Mouse (Mus musculus): ENCODE measurements around the gene Tmem259. TPM values are rescaled to one million over a fixed set of nuclear protein-coding genes. Genes with fewer than 3 reads are reported as not detected.

Gene Tmem259
- polyA plus RNA-seq, 1 experiment from 2014 or later, result 16.0 TPM

GRCm38 (mm10) chr10:80014484-80015290 lies 30.6 kb upstream of the Tmem259 start:
- Histone ChIP-seq H3K4me3 (no peak overlapping the region), H3K9me3 (peaks cover 15% of the 10 kb centered on the region), H3K36me3 (peaks cover 12% of the 10 kb centered on the region), H3K9ac (no peak overlapping the region), H3K4me1 (peaks cover 23% of the 10 kb centered on the region), H3K4me2 (replicated peaks) (0 out of 2 replicates have a peak overlapping the region, but pooled peaks have one; percentile 1), H3K27ac (no peak overlapping the region), H3K27me3 (peaks cover 68% of the 10 kb centered on the region)
- no peak for ATAC-seq (ENCODE audit: low FRiP score, low read depth)
- WGBS, result 16% methylated on average over 28 of the region's 28 CpGs

GRCm38 (mm10) chr10:80013609-80014008 lies 29.5 kb upstream of the Tmem259 start:
- Histone ChIP-seq H3K9me3 (peaks cover 16% of the 10 kb centered on the region), H3K9ac (no peak overlapping the region), H3K27ac (no peak overlapping the region), H3K4me3 (no peak overlapping the region), H3K27me3 (peaks cover 63% of the 10 kb centered on the region), H3K36me3 (peaks cover 12% of the 10 kb centered on the region), H3K4me2 (replicated peaks) (no peak overlapping the region), H3K4me1 (peaks cover 12% of the 10 kb centered on the region; the same call in 1 of the 2 replicates)
- WGBS, result 22% methylated on average over 25 of the region's 25 CpGs
- ATAC-seq (ENCODE audit: low FRiP score, low read depth), result no peak

- no peak overlapping the region for H3K4me3 ChIP-seq
- peaks cover 12% of the 10 kb centered on the region for H3K36me3 ChIP-seq
- H3K9ac ChIP-seq, result no peak overlapping the region
- H3K4me2 ChIP-seq (replicated peaks), result no peak overlapping the region
- WGBS, result 83% methylated on average over 6 of the region's 6 CpGs
- peaks cover 16% of the 10 kb centered on the region for H3K9me3 ChIP-seq
- ATAC-seq (ENCODE audit: low FRiP score, low read depth), result no peak
- 0 out of 2 replicates have a peak, but pooled peaks cover 11% of the 10 kb centered on the region for H3K4me1 ChIP-seq
- no peak overlapping the region for H3K27ac ChIP-seq
- H3K27me3 ChIP-seq, result peaks cover 52% of the 10 kb centered on the region
Observed at GRCm38 (mm10) chr10:80011740-80012139, 27.6 kb upstream of the Tmem259 start.

- WGBS, result 89% methylated on average over 8 of the region's 8 CpGs
- H3K4me1 ChIP-seq, result peaks cover 10% of the 10 kb centered on the region
Observed at GRCm38 (mm10) chr10:80004233-80004705, 20.1 kb upstream of the Tmem259 start.

GRCm38 (mm10) chr10:80003374-80004232 lies 19.5 kb upstream of the Tmem259 start:
- Histone ChIP-seq H3K9me3 (no peaks in the 10 kb centered on the region), H3K4me3 (no peak overlapping the region), H3K27ac (no peak overlapping the region), H3K9ac (no peak overlapping the region), H3K4me1 (peaks cover 10% of the 10 kb centered on the region), H3K27me3 (peaks cover 53% of the 10 kb centered on the region), H3K36me3 (no peaks in the 10 kb centered on the region), H3K4me2 (replicated peaks) (no peak overlapping the region)
- ATAC-seq (ENCODE audit: low FRiP score, low read depth), result no peak
- WGBS, result 60% methylated on average over 9 of the region's 9 CpGs

More at GRCm38 (mm10) chr10:80004233-80004705, 20.1 kb upstream of the Tmem259 start:
- Histone ChIP-seq H3K9me3 (no peaks in the 10 kb centered on the region), H3K4me3 (no peak overlapping the region), H3K4me2 (replicated peaks) (no peak overlapping the region), H3K9ac (no peak overlapping the region), H3K27ac (no peak overlapping the region), H3K27me3 (peaks cover 47% of the 10 kb centered on the region), H3K36me3 (no peaks in the 10 kb centered on the region)
- no peak for ATAC-seq (ENCODE audit: low FRiP score, low read depth)

GRCm38 (mm10) chr10:80002829-80003228 lies 18.7 kb upstream of the Tmem259 start:
- Histone ChIP-seq H3K27me3 (peaks cover 60% of the 10 kb centered on the region), H3K27ac (no peak overlapping the region), H3K36me3 (no peaks in the 10 kb centered on the region), H3K4me2 (replicated peaks) (no peak overlapping the region), H3K9ac (no peak overlapping the region), H3K9me3 (no peaks in the 10 kb centered on the region), H3K4me3 (no peak overlapping the region), H3K4me1 (peaks cover 15% of the 10 kb centered on the region)
- 24% methylated on average over 21 of the region's 21 CpGs for WGBS
- ATAC-seq (ENCODE audit: low FRiP score, low read depth), result no peak

GRCm38 (mm10) chr10:80001945-80002344 lies 17.8 kb upstream of the Tmem259 start:
- Histone ChIP-seq H3K36me3 (no peaks in the 10 kb centered on the region), H3K27me3 (peaks cover 64% of the 10 kb centered on the region), H3K9me3 (no peaks in the 10 kb centered on the region), H3K27ac (no peak overlapping the region), H3K4me3 (no peak overlapping the region), H3K4me1 (peaks cover 23% of the 10 kb centered on the region), H3K9ac (no peak overlapping the region), H3K4me2 (replicated peaks) (no peak overlapping the region)
- 65% methylated on average over 9 of the region's 9 CpGs for WGBS
- no peak for ATAC-seq (ENCODE audit: low FRiP score, low read depth)

GRCm38 (mm10) chr10:79997819-79998218 lies 13.7 kb upstream of the Tmem259 start:
- peaks cover 31% of the 10 kb centered on the region for H3K36me3 ChIP-seq
- peak overlapping the region; percentile 79 for H3K4me2 ChIP-seq (replicated peaks)
- H3K9ac ChIP-seq, result peak overlapping the region; percentile 48
- ATAC-seq (ENCODE audit: low FRiP score, low read depth), result no peak; the same call in 1 of the 2 replicates
- H3K27me3 ChIP-seq, result peaks cover 46% of the 10 kb centered on the region
- H3K9me3 ChIP-seq, result no peaks in the 10 kb centered on the region
- H3K27ac ChIP-seq, result no peak overlapping the region
- H3K4me1 ChIP-seq, result peaks cover 19% of the 10 kb centered on the region
- WGBS, result 9% methylated on average over 15 of the region's 15 CpGs
- peak overlapping the region; percentile 51 for H3K4me3 ChIP-seq

- no peaks in the 10 kb centered on the region for H3K9me3 ChIP-seq
- H3K4me3 ChIP-seq, result peak overlapping the region; percentile 51
- peaks cover 40% of the 10 kb centered on the region for H3K27me3 ChIP-seq
- H3K4me1 ChIP-seq, result peaks cover 15% of the 10 kb centered on the region
- H3K4me2 ChIP-seq (replicated peaks), result peak overlapping the region; percentile 79
- H3K27ac ChIP-seq, result 0 out of 2 replicates have a peak overlapping the region, but pooled peaks have one; percentile 2
- H3K36me3 ChIP-seq, result peaks cover 38% of the 10 kb centered on the region
- WGBS, result under 1% methylated on average over 35 of the region's 35 CpGs
- H3K9ac ChIP-seq, result peak overlapping the region; percentile 58
- ATAC-seq (ENCODE audit: low FRiP score, low read depth), result peak; percentile 74
Observed at GRCm38 (mm10) chr10:79997034-79997760, 13.1 kb upstream of the Tmem259 start.

- peak within 1 kb of the TSS; percentile 6; the same call in 1 of the 2 replicates for H3K27ac ChIP-seq
- peak within 1 kb of the TSS; percentile 51 for H3K4me3 ChIP-seq
- H3K27me3 ChIP-seq, result peaks cover 33% of the 10 kb centered on the region
- under 1% methylated on average over 34 of the region's 34 CpGs for WGBS
- peak within 1 kb of the TSS; percentile 79 for H3K4me2 ChIP-seq (replicated peaks)
- H3K4me1 ChIP-seq, result peaks cover 15% of the 10 kb centered on the region
- ATAC-seq (ENCODE audit: low FRiP score, low read depth), result peak; percentile 79
- H3K36me3 ChIP-seq, result peaks cover 45% of the 10 kb centered on the region
- H3K9me3 ChIP-seq, result peaks cover 3% of the 10 kb centered on the region
- peak within 1 kb of the TSS; percentile 58 for H3K9ac ChIP-seq
Observed at GRCm38 (mm10) chr10:79996272-79997033, 12.3 kb upstream of the Tmem259 start, which contains the start of gene Abca7. Gene Abca7, plus strand, starts transcription at chr10:79996494.

GRCm38 (mm10) chr10:79995636-79996035 lies 11.5 kb upstream of the Tmem259 start:
- WGBS, result 93% methylated on average over 1 of the region's 1 CpGs
- H3K4me3 ChIP-seq, result no peak overlapping the region
- H3K9me3 ChIP-seq, result peaks cover 10% of the 10 kb centered on the region
- no peak for ATAC-seq (ENCODE audit: low FRiP score, low read depth)
- H3K9ac ChIP-seq, result no peak overlapping the region
- H3K4me1 ChIP-seq, result peaks cover 15% of the 10 kb centered on the region
- no peak overlapping the region for H3K27ac ChIP-seq
- H3K4me2 ChIP-seq (replicated peaks), result no peak overlapping the region; the same call in 1 of the 2 replicates
- H3K27me3 ChIP-seq, result peaks cover 26% of the 10 kb centered on the region
- peaks cover 53% of the 10 kb centered on the region for H3K36me3 ChIP-seq
